In genomic region chr6:137649068-137649480, GRCm38 (mm10) we compare ENCODE assay signal across 8 mouse cellular contexts. TPM values are rescaled to one million over a fixed set of nuclear protein-coding genes. Genes with fewer than 3 reads are reported as not detected.
DNase-seq lines count a peak whose midpoint lies in the region; ATAC-seq lines count a peak whose summit lies in the region.

No protein-coding gene starts in this region.

- peak; percentile 90 for ATAC-seq in intestine, embryonic 16.5 days
- peak; percentile 56 for ATAC-seq in megakaryocyte-erythroid progenitor cell, adult 5-6 weeks (replicated peaks; ENCODE audit: low FRiP score, low TSS enrichment, poor library complexity, severe bottlenecking)

- intact Hi-C loops in gastrocnemius, postnatal 36 days (cut with DNase I): no loop called here
- intact Hi-C loops in left cerebral cortex, postnatal 25 days (cut with DNase I): loop anchor here (5.0 kb wide), 2 partner anchors 73 to 192 kb away; no protein-coding TSS in a partner anchor

- peak overlapping the region; percentile 90 for H3K4me3 ChIP-seq in intestine, embryonic 16.5 days (ENCODE audit: low read length)

- no peak overlapping the region; the same call in none of the 2 replicates for H3K27ac ChIP-seq in intestine, embryonic 16.5 days (ENCODE audit: low read length)

- under 1% methylated on average over 49 of the region's 51 CpGs for WGBS in intestine, embryonic 16.5 days

- H3K36me3 ChIP-seq in intestine, embryonic 16.5 days (ENCODE audit: control insufficient read depth, insufficient read depth, low read length): no peaks in the 10 kb centered on the region

- H3K4me2 ChIP-seq in intestine, embryonic 16.5 days (ENCODE audit: low read depth, low read length): peak overlapping the region; percentile 95

- DNase-seq in adrenal gland, adult 18-20 months (ENCODE audit: low spot score in 2 of 2): peak; percentile 79 to 82
- peak; percentile 76 for DNase-seq in embryo, embryonic 10 days (ENCODE audit: low spot score)
- DNase-seq in gastrocnemius, postnatal 36 days: peak; percentile 75 to 79
- peak; percentile 77 to 84 for DNase-seq in left cerebral cortex, postnatal 25 days (ENCODE audit: low spot score in 2 of 2)
- peak; percentile 58 to 75 for DNase-seq in right cerebral cortex, postnatal 36 days (ENCODE audit: low spot score in 2 of 2)
- DNase-seq in urinary bladder, postnatal 4 days (ENCODE audit: low spot score in 2 of 2): peak; percentile 79 to 82

- H3K9me3 ChIP-seq in intestine, embryonic 16.5 days (ENCODE audit: control insufficient read depth, low read length): no peaks in the 10 kb centered on the region

- no peaks in the 10 kb centered on the region for H3K27me3 ChIP-seq in intestine, embryonic 16.5 days (replicated peaks; ENCODE audit: control insufficient read depth, insufficient read depth, low read length)

- H3K9ac ChIP-seq in intestine, embryonic 16.5 days (ENCODE audit: low read depth, low read length): peak overlapping the region; percentile 92

- H3K4me1 ChIP-seq in intestine, embryonic 16.5 days (ENCODE audit: control insufficient read depth, insufficient read depth, low read length): peaks cover 8% of the 10 kb centered on the region

RNA-seq across cellular contexts. Expression of gene Eps8, which starts 5.6 kb away (rescaled TPM):
- total RNA-seq in adrenal gland, adult 18-20 months (2021): 10 to 100 TPM; 19.5 to 20.9 TPM
- total RNA-seq in gastrocnemius, postnatal 36 days (2021): 1 to 10 TPM; 4.5 to 4.6 TPM
- polyA plus RNA-seq in intestine, embryonic 16.5 days (2015; fragmentation: Nextera tagmentation; extraction: Ambion mirVana): 102 and 143 TPM in 2 replicates
- 10 to 100 TPM; 33.9 to 38.0 TPM for total RNA-seq in left cerebral cortex, postnatal 25 days (2021)
- 0.69 and 0.92 TPM in 2 replicates for total RNA-seq in megakaryocyte-erythroid progenitor cell, adult 5-6 weeks (2014; fragmentation: Nextera tagmentation)
- total RNA-seq in megakaryocyte-erythroid progenitor cell, adult 5-6 weeks (2017): 1.7 TPM in 1 of 2 replicates, not detected in the other
